Mouse (Mus musculus) spleen, adult 12 weeks (tissue): ENCODE measurements around the gene Large1.
"Not testable (repeated sequence)": the region's sequence is repeated elsewhere in the genome, so short reads cannot be mapped to it uniquely, and the experiment has no call there.

Experiments used
- DNase-seq: peaks from one replicate; pipeline ENCODE4 v3.0.0; 2022; ENCODE audit warnings: low spot score

The Large1 gene

DNA sequence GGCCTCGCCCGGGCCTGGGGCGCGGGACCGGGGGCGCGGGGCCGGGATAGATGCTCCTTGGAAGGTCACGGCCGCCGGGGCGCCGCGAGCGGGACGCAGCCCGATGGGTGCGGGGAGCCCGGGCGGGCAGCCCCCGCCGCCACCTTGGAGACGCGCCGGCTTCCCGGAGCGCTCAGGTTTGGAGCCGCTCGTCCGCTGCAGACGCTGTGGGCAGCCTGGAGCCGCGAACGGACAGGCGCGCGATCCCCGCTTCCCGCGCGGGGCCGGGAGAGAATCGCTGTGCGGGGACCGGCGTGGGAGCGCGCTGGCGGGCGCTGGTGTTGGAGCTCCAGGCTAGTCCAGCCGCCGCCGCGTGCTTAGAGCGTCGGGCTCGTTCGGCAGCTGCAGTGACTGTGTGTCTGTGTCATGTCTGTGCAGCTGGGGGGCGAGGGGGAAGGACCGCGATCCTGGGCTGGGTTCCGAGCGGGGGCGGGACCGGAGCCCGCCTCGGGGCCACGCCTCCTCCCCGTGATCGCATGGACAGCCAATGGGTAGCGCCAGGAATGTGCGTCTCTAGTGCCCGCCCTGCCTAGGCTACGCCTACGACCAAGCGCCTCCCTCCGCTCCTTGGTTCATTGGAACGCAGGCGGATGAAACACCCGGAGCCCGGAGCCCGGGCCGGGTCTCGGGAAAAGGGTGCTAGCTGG is at the start of gene Large1:
TSS of gene Large1 (minus strand) at position 433 of the 686 bp plus-strand sequence.
- peak; percentile 59 for DNase-seq

DNA sequence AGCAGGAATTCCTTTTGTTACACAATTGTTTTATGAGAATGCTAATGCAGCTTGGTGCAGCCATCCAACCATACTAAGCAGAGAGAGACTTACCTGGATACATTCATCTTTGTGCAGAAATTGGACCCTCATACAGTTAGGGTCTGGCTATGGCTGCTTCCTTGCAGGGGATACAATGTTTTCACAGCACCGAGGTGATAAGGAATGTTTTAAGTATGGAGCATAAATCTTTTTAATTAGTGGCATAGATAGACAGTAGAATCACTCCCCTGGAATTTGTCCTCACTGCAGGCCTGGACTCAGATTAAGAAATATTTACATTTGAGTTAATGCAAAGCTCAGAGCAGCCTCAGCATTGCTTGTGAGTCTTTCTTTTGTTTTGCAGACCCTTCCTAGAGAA is 47.0 kb upstream of the Large1 start:
- DNase-seq, result no peak

DNA sequence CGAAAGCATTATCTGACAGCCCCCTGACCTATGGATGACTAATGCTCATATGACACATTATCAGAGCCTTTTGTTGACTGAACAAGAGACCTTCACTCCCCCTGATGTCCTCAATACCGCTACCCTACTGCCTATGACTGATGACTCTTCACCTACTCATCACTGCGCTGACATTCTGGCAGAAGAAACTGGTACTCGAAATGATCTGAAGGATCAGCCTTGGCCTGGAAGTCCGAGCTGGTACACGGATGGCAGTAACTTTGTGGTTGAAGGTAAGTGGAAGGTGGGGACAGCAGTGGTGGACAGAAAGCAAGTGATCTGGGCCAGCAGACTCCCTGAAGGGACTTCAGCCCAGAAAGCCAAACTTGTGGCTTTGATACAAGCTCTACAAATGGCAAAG is 19.7 kb upstream of the Large1 start:
- DNase-seq, result not testable (repeated sequence)

DNA sequence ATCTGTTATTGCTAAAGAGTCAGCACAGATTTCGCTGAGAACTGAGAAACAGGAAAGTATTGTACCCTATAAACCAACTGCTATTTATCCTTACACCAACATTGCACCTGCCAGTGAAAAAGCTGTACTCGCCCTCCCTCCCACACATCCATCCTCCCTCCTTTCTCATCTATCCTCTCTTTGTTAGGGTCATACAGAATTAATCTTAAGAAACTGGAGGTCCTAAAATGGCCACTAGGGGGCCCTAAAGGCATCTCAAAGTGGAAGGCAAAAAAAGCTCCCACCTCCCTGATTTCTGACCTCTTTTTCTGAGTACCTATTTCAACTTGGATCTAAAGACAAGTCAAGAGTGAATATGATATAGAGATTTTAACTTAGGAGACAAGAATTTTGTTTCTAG is 2.6 kb upstream of the Large1 start:
- no peak for DNase-seq

DNA sequence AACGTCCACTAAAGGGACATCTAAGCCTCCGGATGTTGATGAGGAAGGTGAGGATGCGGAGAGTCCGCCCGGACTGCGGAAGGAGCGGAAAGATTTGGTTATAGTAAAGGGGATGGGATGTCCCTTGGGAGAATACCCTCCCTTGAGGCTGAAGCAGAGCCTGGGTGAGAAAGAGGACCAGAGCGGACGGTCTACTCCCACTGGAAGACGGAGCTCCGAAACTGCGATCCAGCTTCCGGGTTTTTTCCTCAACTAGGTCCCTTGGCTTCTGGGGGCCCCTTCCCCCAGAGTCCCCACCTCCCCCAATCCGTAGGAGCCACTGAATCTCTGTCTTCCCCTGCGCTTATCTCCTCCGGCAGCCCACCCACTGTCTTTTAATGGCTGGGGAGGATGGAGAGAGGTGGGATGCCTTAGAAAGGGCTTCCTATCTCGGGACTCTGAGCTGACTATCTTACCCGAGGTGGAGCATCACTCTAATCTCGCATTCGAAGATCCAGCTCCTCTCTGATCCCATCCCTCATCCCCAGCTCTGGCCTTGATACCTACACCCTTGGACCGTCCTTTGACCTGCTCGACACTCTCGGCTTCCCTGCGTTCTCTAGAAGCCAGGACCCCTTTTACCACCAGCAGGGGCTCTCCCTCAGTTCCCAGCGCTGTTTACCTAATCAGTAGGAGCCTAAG is 1.0 kb upstream of the Large1 start:
- no peak for DNase-seq

DNA sequence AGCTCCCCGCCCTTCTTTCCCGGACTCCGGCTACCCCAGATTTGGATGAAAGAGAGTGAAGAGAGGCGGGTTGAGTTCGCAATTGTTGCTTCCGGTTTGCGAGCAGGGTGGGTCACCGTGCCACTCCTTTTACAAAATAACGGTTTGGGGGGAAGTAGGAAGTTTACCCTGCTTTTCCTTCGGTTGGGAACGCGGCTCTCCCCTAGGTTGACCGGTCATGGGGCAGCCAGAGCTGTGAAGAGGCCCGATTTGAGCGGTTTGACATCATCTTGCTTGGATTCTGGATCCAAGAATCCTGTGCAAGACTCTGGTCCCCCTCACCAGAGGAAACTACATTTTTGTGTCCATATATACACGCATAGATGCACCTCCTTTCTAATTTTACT is 447 bp upstream of the Large1 start:
- DNase-seq, result no peak

DNA sequence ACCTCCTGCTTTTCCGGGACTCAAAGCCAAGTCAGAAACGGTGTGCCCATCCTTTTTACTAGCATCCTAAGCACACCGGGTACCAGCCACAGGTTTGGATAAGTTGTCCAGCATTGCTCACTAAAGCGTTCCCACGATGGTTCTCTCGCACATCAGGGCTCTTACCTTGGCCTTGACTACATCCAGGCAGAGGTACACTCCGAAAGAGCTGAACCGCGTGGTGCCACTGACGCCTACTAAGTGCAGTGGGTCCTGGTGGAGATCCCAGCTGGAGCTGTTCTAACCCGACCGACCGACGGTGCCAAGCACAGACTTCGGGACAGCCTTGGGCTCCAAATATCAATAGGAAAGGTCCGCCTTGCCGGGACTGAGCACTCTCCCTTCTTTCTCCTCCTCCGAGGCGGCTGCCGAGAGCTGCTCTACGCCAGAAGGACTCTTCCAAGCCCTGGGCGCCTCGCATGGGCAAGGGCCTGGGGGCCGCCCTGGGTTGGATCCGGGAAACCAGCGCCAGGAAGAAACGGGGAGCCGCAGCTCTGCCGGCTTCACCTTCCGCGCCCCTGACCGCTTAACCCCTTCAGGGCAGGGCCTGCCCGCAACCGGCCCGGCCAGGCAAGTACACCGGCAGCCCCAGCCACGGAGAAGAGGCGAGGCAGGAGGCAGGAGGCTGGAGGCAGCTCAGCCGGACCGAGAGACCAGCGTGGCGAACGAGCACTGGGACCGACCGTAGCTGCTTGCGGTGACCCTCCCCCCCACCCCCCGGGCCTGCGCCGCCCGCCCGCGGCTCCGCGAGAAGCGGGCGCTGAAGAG is 836 bp downstream of the Large1 start:
- no peak for DNase-seq

DNA sequence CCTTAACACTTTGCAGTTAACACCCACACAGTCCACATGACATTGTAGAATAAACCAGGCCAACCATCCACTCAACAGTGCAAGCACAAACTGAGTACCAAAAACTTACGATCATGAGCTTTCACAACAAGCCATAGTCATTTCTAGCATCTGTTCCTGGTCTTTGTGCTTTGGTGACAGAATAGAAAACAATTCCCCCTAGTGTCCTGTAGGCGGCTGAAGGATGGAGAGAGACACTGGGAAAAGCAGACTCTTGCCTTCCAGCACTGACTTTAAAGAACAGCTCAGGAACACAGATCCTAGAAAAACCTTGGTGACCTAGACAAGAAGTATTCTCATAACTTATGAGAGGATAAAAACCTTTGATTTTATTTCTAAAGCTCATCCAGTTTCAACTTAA is 3.0 kb downstream of the Large1 start:
- DNase-seq, result no peak

DNA sequence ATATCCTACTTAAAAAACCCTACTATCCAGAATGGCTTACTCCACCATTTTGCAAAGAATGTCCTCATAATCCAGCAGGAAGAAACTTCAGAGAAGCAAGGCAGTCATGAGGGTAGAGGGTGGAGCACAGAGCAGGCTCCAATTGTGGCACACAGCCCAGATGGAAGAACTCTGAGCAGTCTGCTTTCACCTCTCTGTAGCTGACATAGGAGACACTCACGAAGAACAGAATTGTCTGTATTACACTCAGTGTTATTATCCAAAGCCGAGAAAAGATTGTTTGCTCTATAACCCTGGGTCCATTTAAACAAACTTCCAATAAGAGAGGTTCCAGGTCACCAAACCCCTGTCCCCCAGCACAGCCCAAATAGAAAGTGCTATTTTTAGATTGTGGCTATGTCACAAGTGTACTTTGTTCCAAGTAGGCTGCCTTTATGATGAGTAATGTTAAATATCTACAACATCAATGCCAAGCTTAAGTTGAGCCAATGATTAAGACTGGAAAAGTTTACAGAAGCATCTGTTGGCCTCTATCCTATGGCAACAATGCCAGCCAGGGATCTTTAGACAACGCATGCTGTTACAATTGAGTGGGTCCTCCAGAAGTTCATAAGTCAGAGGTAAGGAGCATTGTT is 10.5 kb downstream of the Large1 start:
- DNase-seq, result no peak

DNA sequence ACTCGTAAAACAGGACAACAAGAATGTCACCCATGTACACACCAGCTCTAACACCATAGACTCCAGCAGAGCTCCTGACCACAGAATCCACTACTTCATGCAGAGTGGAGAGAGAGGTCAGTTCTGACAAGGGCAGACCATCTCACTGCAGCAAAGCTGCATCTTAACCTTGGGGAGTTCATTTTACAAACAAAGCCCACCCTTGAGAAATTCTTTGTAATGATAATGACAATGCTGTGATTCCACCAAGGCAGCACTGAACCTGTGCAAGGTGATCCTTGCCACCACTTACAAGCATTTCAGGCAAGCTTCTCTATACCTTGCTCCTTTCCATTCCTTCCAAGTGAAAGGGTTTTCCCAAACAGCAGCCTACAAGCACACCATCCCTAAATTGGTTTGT is 16.5 kb downstream of the Large1 start:
- no peak for DNase-seq

DNA sequence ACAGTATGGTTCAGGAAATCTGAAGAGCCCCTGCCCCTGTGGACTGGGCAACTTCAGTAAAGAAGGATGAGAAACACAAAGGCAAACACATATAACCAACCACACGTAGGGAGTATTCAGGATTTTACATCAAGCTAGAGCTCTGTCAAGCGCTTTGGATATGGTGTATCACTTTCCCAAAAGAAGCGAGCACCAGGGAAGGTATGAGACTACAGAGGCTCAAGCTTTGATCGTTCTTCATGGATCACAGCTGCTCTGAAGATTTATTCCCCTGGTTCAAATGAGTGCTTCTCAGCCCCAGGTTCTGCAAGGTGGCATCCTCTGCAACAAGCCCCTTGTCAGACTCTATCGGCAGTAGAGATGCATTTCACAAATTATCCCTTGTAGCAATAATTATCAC is 24.2 kb downstream of the Large1 start:
- DNase-seq, result no peak

DNA sequence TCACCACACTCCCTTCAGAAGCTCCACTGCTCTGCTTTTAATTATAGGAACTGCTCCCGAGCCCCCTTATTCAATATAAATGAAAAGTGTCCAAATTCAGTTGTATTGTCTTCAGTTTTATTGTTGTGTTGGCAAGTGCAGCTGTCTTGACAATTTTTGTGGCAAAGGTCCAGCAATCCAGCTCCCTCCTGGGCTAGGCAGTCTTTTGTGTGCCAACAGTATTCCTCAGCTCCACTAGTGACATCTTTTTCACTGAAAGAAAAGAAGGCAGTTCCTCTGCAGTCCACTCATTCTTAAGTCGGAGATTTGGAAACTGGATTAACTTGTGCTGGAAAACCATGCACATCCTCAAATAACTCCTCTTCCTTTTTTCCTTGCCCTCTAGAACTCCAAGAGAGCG is 25.3 kb downstream of the Large1 start:
- DNase-seq, result no peak

DNA sequence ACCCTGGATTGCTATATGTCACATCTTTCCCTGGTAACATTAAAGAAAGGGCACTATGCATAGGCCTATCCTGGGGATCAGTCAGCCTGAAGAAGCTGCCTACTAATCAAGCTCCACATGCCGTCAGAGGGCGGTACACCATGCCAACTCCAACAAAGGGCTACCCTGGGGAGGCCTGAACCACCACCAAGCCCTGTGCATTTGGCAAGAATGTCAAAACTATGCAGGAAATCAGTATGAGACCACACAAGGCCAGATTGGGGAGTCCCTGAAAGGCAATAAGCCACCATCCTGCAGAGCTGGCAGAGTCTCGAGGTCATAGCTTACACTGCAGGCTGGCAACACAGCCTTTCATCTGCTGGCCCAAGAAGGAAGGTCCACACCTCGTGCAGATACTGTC is 28.7 kb downstream of the Large1 start:
- DNase-seq, result no peak

DNA sequence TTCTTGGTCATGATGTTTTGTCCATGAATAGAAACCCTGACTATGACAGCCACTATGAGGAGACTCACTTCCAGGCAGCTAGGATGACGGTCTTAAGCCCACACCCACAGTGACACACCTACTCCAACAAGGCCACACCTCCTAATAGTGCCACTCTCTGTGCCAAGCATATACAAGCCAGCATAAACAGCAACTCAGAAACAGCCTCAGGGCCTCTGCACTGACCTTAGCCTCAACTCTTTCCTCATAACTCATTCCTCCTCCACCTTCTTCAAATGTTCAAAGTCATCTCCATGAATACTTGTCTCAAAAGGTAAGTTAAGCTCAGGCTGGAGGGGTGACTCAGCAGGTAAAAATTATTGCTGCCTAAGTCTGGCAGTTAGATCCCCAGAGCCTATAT is 29.7 kb downstream of the Large1 start:
- DNase-seq, result no peak

DNA sequence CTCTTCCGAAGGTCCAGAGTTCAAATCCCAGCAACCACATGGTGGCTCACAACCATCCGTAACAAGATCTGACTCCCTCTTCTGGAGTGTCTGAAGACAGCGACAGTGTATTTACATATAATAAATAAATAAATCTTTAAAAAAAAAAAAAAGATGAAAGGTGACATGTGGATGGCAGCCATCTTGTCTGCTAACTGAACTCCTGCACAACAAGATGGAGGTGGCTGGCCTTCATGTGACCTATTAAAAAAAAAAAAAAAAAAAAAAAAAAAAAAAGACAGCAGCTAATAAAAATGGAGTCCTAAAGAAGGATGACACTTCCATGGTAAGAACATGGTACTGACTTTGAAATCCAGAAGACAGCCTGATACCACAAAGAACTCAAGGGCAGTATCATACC is 33.8 kb downstream of the Large1 start:
- not testable (repeated sequence) for DNase-seq

DNA sequence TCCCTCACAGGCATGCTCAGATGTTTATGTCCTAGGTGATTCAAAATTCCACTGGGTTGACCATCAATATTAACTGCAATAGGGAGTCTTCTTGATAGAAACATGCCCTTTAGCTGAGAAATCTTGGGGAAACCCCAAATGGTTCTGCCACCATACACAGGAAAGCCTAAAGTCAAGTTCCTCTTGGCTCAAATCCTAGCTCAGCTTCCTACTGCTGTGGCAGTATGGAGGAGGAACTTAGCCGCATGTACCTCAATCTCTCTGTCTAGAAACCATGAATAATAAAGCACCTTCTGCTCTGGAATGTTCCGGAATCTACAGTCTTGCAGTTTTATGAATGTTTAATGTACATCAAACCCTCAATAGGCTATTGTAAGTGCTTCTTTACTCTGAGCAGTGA is 39.4 kb downstream of the Large1 start:
- DNase-seq, result no peak

DNA sequence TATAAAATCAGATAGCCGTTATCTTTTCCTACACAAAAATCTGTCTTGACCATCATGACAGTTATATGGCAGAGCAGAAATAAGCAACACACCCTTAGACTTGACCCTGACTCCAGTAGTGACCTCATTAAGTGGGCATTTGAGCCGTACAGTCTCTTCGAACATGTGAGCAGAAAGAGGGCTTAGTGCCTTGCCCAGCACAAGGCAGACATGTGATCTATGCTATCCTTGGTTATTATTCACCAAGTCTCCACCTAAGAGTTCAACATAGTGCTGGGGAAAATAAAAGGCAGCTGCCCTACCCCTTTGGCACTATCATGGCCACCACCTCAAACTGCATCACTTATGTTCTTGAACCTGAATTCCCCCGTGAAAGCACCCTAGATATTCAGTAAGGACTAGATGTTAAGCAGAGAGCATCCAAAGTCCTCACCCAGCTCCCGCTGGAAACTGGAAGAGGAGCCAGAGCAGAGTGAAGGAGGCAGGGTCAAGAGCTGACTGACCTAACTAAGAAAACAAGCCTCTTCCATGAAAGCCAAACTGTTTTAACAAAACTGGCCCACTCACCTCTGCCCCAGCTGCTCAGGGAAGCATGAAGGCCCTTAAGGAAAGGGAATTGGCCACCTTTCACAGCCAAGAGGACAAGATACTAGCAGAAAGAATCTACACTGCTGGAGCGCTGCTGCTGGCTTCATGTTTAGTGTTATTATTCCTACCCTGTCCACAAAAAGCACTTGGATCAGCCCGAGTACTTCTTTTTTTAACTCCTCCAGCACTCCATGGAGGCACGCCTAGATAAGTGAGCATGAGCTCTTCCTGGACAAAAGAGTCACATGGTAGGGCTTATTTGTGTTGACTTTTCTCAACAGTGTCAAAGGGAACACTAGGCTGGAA is 40.4 kb downstream of the Large1 start:
- DNase-seq, result no peak

DNA sequence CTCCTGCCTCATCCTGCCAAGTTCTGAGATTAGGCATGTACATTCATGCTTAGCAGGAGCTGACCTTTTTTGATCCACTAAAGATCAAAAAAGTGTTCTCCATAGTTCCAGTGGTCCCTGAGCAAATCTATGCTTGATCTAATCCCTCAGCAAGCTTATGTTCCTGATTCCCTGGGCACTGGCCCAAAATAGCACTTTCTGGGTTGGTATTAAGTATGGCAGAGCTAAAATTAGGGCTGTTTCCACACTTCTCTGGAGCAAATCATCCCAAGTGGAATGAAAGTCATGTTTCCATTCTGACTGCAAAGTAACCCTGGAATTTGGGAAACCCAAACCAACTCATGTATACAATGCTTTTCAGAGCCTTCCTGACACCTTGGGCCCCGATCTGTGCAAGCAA is 42.9 kb downstream of the Large1 start:
- DNase-seq, result no peak

DNA sequence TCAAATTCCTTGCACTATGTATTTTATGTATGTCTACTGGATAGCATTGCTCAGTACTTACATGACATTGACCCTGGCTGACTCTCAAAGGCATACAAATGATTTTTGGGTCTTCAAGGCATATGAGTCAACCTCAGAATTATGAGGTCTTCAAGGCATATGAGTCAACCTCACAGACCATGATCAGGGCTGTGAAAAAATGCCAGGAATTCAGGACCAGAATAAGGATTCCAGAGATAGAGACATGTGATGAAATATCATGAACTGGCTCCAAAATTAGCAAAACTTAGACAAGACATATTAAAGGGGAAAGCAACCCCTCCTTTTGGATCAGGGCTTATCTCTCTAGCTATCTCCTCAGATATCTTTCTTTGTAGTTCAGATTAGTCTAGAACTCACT is 43.3 kb downstream of the Large1 start:
- no peak for DNase-seq

DNA sequence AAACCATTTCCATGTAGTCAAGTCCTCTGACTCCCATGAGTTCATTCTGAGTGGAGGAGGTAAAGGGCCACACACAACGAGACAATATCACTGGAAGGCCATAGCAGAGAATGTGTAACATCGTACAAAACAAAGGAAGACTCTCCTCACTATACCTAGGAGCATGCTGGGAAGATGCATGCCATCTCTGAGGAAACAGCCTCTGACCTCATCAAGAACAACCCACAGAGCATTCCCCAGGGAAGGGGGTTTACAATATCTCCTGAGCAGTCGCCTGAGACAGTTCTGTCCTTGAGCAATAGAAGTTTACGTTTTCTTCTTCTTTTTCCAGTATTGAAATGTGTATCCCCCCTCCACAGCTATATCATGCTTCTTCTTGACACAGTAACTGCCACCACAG is 49.4 kb downstream of the Large1 start:
- no peak for DNase-seq

DNA sequence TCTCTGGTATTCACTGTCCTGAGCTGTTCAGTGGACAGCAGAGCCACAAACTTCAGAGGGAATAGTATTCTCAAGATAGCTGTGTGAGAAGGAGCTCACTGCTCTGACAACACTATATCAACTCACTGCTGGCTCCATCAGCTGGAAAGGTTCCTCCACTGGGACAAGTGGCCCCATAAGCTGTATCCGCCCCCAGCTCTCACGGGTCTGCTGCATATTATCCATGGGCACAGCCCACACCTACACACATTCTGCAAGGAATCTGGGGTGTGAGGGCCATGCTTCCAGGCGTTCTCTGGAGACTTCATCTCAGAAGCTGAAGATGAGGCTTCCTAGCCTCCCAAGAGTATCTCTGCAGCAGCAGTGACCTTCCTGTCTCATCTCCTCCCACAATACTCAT is 50.4 kb downstream of the Large1 start:
- DNase-seq, result no peak

DNA sequence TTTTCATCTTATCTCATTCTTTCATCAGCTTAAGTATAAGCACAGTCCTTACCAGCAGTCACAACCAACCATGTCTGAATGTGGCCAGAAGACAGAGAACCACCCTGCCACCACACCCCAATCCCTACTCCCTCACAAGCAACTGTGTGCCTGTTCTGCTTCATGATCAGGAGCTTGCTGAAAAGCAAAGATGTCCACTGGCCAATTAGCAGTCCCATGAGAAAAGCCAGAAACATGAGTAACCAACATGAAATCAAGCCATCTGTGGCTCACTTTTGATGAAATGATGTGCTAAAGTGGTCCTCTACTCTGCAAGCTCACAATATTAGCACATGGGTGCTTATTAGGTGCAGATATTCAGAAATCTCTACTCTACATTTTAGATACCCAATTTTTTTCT is 57.8 kb downstream of the Large1 start:
- DNase-seq, result no peak
